Mouse (Mus musculus): ENCODE measurements at regions not wholly inside any gene's neighbourhood (a gene's known extent, or its start where the extent isn't known, plus 50 kb on each side); places are given as distances from the start of the nearest gene placed in this dataset.

- DNase-seq (ENCODE audit: low read depth): no peak
- no peak for TF ChIP-seq POLR2A (IDR thresholded peaks at IDR 0.05; ENCODE audit: borderline replicate concordance, extremely low read depth, insufficient read depth, insufficient read length, poor library complexity, severe bottlenecking)
- TF ChIP-seq CTCF (IDR thresholded peaks at IDR 0.05; ENCODE audit: borderline replicate concordance, extremely low read depth, insufficient read depth, insufficient read length): no peak
Measured at GRCm38 (mm10) chr4:56036334-56036733, 504.1 kb upstream of the Klf4 start.

- no peak for TF ChIP-seq POLR2A (IDR thresholded peaks at IDR 0.05; ENCODE audit: borderline replicate concordance, extremely low read depth, insufficient read depth, insufficient read length, poor library complexity, severe bottlenecking)
- no peak for TF ChIP-seq CTCF (IDR thresholded peaks at IDR 0.05; ENCODE audit: borderline replicate concordance, extremely low read depth, insufficient read depth, insufficient read length)
- peak; percentile 52 for DNase-seq (ENCODE audit: low read depth)
Measured at GRCm38 (mm10) chr4:56035543-56035942, 503.3 kb upstream of the Klf4 start.

DNA sequence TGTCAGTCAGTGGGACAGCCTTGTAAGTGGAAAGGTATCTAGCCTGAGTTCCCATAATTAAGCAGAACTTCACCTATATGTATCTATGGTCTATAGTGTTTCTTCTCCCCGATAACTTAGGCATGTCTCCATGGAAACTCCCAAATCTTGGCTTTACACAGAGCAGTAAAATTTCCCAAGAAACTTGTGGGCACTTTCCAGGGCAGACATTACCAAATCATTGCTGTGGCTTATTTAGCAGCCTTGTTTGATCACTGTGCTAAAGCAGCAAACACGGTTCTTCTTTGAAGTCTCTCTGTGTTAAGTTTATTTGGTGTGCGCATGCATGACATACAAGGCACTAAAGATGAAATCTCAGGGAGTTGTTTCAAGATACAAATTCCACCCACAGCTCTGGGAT, 496.2 kb upstream of the Klf4 start:
- no peak for DNase-seq (ENCODE audit: low read depth)

GRCm38 (mm10) chr4:56027258-56027657, 495.0 kb upstream of the Klf4 start:
- no peak for TF ChIP-seq CTCF (IDR thresholded peaks at IDR 0.05; ENCODE audit: borderline replicate concordance, extremely low read depth, insufficient read depth, insufficient read length)
- TF ChIP-seq POLR2A (IDR thresholded peaks at IDR 0.05; ENCODE audit: borderline replicate concordance, extremely low read depth, insufficient read depth, insufficient read length, poor library complexity, severe bottlenecking): no peak
- DNase-seq (ENCODE audit: low read depth): no peak

More for the DNA sequence above, 496.2 kb upstream of the Klf4 start:
- TF ChIP-seq POLR2A (IDR thresholded peaks at IDR 0.05; ENCODE audit: borderline replicate concordance, extremely low read depth, insufficient read depth, insufficient read length, poor library complexity, severe bottlenecking): no peak

DNA sequence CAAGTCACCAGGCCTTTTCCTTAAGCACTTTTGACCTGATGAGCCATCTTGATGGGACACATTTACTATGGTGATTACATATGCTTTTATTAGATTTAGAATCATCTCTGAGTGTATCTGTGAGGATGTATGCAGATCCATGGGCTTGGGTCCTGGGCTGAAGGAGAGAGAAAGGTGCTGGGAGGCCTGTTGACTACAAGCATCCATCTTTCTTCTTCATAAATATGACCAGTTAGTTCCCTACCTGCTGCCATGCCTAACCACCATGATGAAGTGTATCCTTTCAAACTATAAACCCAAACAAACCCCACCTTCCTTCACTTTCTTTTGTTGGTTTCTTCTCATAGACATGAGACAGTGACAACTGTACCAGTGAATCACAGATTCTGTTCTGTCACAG, 492.2 kb upstream of the Klf4 start:
- TF ChIP-seq CTCF (IDR thresholded peaks at IDR 0.05; ENCODE audit: borderline replicate concordance, extremely low read depth, insufficient read depth, insufficient read length): no peak
- TF ChIP-seq POLR2A (IDR thresholded peaks at IDR 0.05; ENCODE audit: borderline replicate concordance, extremely low read depth, insufficient read depth, insufficient read length, poor library complexity, severe bottlenecking): no peak
- DNase-seq (ENCODE audit: low read depth): no peak

DNA sequence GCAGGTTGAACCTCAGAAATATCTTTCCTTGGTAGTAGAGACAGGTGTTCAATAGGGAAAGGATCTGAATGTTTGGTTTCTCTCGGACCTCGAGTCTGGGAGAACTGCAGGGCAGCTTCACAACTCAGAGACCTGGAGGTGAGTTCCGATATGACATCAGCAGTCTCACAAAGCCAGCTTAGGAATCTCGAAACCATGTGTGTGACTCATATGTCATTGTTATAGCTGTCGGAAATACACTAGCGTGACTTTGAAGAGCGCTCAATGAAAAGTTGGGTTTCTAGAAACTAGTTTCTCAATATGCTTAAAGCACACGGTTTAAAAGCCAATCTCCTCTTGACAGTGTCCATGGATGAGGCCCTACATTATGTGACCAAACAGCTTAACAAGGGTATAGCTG, 485.9 kb upstream of the Klf4 start:
- TF ChIP-seq CTCF (IDR thresholded peaks at IDR 0.05; ENCODE audit: borderline replicate concordance, extremely low read depth, insufficient read depth, insufficient read length): no peak
- TF ChIP-seq POLR2A (IDR thresholded peaks at IDR 0.05; ENCODE audit: borderline replicate concordance, extremely low read depth, insufficient read depth, insufficient read length, poor library complexity, severe bottlenecking): no peak
- no peak for DNase-seq (ENCODE audit: low read depth)

GRCm38 (mm10) chr4:56015481-56015880, 483.2 kb upstream of the Klf4 start:
- no peak for TF ChIP-seq CTCF (IDR thresholded peaks at IDR 0.05; ENCODE audit: borderline replicate concordance, extremely low read depth, insufficient read depth, insufficient read length)
- TF ChIP-seq POLR2A (IDR thresholded peaks at IDR 0.05; ENCODE audit: borderline replicate concordance, extremely low read depth, insufficient read depth, insufficient read length, poor library complexity, severe bottlenecking): no peak
- no peak for DNase-seq (ENCODE audit: low read depth)

DNA sequence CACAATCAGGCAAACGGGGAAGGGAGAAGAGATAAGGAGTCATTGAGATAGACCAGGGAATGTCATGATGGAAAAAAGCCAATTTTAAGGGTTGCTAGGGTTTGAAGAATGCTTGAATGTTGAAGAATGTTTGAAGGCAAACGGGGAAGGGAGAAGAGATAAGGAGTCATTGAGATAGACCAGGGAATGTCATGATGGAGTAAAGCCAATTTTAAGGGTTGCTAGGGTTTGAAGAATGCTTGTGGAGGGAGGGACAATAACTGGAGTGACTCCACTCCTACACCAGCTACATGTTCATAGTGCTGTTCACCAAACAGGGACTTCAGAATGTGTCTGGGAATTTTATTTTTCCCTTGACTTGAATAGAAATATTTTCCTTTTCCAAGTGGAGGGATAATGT, 476.0 kb upstream of the Klf4 start:
- DNase-seq (ENCODE audit: low read depth): no peak
- TF ChIP-seq CTCF (IDR thresholded peaks at IDR 0.05; ENCODE audit: borderline replicate concordance, extremely low read depth, insufficient read depth, insufficient read length): no peak
- no peak for TF ChIP-seq POLR2A (IDR thresholded peaks at IDR 0.05; ENCODE audit: borderline replicate concordance, extremely low read depth, insufficient read depth, insufficient read length, poor library complexity, severe bottlenecking)

- peak; percentile 54 for DNase-seq (ENCODE audit: low read depth)
- TF ChIP-seq CTCF (IDR thresholded peaks at IDR 0.05; ENCODE audit: borderline replicate concordance, extremely low read depth, insufficient read depth, insufficient read length): no peak
- TF ChIP-seq POLR2A (IDR thresholded peaks at IDR 0.05; ENCODE audit: borderline replicate concordance, extremely low read depth, insufficient read depth, insufficient read length, poor library complexity, severe bottlenecking): no peak
Measured at GRCm38 (mm10) chr4:56004227-56004626, 472.0 kb upstream of the Klf4 start.

DNA sequence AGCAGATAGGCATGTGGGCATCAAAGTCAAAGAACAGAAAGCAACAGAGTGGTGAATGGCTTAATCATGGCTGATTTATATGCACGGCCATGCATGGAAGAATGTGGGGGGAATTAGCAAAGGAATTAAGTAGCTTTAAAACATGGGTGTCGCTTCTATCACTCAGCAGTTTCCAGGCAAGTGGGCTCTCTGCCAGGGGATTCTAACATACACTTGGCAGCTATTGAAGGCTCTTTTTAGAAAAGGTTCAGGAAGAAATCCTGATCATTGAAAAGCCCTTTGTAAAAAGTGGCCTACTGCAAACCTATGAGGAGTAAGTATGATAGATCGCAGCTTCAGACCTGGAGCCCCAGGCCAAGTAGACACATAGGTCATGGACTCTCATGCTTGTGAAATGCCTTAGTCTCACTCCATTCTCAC, 469.1 kb upstream of the Klf4 start:
- peak; percentile 94 for DNase-seq (ENCODE audit: low read depth)
- no peak for TF ChIP-seq POLR2A (IDR thresholded peaks at IDR 0.05; ENCODE audit: borderline replicate concordance, extremely low read depth, insufficient read depth, insufficient read length, poor library complexity, severe bottlenecking)
- no peak for TF ChIP-seq CTCF (IDR thresholded peaks at IDR 0.05; ENCODE audit: borderline replicate concordance, extremely low read depth, insufficient read depth, insufficient read length)

DNA sequence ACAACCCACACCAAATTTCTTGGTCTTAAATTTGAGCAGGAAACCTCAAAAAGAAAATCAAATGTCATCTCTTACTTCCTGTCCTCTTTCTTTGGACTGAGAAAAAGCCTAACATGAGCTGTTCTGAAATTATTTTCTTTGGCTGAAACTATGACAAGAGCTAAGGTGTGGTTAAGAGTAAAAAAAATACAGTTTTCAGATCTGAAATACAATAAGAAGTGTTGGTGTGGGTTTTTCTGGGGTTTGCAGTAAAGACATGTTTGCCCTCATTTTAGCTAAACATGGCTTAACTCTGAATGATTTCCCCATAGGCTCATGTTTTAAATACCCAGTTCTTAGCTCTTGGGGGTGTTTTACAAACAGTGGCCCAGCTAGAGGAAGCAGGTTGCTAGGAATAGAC, 451.8 kb upstream of the Klf4 start:
- TF ChIP-seq POLR2A (IDR thresholded peaks at IDR 0.05; ENCODE audit: borderline replicate concordance, extremely low read depth, insufficient read depth, insufficient read length, poor library complexity, severe bottlenecking) (no peak), CTCF (IDR thresholded peaks at IDR 0.05; ENCODE audit: borderline replicate concordance, extremely low read depth, insufficient read depth, insufficient read length) (no peak)
- DNase-seq (ENCODE audit: low read depth): no peak

DNA sequence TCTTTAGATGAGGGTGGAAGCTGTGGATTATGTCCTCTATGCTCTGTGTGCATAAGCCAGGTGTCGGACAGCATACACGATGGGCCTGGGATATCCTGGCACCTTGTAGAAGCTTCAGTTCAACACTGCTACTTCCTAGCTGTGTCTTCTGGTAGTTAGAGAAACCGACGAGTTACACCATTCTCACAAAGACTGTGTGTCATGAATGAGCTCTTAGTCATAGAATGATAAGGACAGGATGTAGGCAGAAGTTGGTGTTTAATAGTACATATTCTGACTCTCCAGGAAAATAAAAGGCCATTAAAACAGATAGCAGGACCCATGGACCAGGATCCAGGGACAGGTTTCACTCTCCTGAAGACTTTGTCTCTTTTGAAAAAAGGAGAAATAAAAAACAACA, 446.3 kb upstream of the Klf4 start:
- TF ChIP-seq POLR2A (IDR thresholded peaks at IDR 0.05; ENCODE audit: borderline replicate concordance, extremely low read depth, insufficient read depth, insufficient read length, poor library complexity, severe bottlenecking) (no peak), CTCF (IDR thresholded peaks at IDR 0.05; ENCODE audit: borderline replicate concordance, extremely low read depth, insufficient read depth, insufficient read length) (no peak)
- no peak for DNase-seq (ENCODE audit: low read depth)

DNA sequence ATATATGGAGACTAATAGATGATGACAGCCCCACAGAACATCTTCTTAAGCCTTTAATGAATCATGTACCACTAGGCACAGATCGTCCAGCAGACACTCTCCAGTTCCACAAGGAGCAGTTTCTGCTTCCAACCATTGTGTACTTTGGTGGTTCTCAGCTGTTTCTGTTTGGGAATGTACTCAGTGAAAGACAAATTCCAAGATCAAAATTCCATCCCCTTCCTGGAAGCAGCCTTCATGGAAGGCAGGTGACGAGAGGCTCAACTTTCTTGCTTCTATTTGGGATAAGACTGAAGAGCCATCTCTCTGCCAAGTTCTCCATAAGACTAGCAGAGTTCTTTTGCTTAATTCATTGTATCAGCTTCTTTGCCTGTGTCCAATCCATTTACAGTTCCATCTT, 444.0 kb upstream of the Klf4 start:
- TF ChIP-seq POLR2A (IDR thresholded peaks at IDR 0.05; ENCODE audit: borderline replicate concordance, extremely low read depth, insufficient read depth, insufficient read length, poor library complexity, severe bottlenecking) (no peak), CTCF (IDR thresholded peaks at IDR 0.05; ENCODE audit: borderline replicate concordance, extremely low read depth, insufficient read depth, insufficient read length) (no peak)

More for the DNA sequence above, 444.0 kb upstream of the Klf4 start:
- no peak for DNase-seq (ENCODE audit: low read depth)

All from brain, embryonic 14.5 days (tissue).